Mouse (Mus musculus) kidney, adult 11 months (tissue): Measurements from ENCODE around the gene Igflr1.

Experiments used
- DNase-seq: peaks from one replicate; pipeline ENCODE4 v3.0.0; 2022

The Igflr1 gene

DNA sequence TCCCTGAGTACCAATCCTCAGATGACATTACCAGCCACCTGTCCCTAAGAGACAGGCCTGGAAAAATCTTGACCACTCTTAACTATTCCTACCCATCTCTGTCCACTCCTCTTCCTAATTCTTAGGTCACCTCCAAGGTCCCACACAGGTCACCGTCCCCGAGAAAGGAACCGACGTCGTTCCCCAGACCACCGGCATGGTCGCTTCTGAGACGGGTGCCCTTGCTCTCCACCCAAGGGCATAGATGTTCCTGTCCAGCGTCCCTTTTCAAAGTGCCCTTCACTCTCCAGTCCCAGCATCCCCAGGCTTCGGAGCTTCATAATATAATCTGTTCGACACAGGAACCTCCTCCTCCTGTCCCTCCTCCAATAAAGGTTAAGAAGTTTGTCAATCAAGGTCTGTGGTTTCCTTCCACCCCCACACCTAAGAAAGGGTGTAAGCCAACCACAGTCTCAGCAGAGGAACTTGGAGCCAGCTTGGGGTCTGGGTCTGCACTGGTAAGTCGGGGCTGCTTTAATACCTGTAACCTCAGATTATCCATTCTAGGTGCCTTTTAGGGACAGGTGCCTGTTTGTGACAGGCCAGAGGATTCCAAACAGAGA is at the start of gene Igflr1:
Gene Igflr1, plus strand, starts transcription at position 458 of the 602 bp plus-strand sequence.
- no peak for DNase-seq

DNA sequence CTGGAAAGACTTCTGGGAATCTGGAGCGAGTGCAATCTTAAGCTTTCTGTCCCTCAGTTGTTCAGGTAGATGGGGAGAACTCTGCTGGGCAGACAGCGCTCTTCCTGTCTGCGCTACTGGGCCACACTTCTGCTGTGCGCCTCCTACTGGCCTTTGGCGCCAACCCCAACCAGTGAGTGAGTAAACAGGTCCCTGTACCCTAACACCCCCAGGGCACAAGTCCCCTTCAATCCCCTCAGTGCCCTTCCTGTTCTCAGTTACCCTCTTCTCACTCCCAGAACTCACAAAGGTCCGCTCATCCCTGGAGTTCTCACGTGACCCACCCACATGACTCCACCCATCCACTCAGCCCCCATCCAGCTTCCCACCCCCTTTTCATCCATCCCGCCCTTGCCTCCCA is 46.9 kb upstream of the Igflr1 start:
- DNase-seq: no peak

DNA sequence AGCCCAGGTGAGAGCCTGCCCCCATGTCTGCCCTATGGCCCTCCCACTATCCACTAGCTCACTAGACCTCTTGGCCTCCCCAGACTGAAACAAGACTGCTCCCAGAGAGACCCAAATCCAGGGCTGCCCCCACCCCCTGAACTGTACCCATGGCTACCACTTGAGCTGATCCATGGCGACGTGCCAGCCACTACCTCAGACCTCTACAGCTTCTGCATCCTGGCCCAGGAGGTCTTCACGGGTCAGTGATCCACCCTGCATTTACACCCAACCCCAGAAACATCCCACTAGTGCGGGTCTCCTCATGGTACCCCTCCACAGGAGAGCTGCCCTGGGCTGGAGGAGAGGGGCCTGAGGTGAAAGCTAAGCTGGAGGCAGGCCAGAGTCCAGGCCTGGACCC is 44.8 kb upstream of the Igflr1 start:
- peak; percentile 36 for DNase-seq

DNA sequence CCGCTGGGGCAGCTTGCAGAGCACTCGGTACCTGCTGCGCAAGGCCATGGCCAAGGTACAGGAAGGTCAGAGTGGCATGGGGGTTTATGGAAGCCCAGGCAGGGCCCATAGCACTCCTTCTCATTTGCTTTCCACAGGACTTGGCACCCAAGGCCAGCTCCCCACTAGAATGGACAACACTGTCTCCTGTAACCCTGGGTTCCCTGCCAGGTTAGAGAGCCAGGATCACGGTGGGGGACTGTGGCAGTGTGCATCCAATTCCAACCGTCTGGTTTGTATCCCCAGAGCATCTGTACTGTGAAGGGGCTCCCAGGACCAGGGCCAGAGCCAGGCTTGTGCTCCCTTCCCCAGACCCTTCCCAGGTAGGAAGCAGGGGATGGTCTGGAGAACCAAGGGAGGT is 44.4 kb upstream of the Igflr1 start:
- DNase-seq: no peak

DNA sequence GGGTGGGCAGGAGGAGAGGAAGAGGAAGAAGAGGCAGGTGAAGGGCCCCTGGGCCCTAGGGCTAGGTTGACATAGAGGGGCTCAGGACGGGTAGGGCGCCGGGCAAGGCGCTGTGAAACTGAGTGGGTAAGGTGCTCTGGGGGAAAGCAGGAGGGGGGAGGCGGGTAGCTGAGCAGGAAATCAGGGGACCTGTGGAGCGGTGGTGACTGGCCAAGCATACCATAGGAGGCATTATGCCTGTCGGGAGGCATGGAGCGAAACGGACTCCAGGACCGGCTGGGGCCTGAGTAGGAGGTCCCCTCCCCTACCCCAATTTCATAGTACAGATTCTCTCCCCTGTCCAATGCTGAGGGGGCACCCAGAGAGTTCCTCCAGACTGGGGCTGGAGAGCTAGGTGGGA is 42.4 kb upstream of the Igflr1 start:
- no peak for DNase-seq

DNA sequence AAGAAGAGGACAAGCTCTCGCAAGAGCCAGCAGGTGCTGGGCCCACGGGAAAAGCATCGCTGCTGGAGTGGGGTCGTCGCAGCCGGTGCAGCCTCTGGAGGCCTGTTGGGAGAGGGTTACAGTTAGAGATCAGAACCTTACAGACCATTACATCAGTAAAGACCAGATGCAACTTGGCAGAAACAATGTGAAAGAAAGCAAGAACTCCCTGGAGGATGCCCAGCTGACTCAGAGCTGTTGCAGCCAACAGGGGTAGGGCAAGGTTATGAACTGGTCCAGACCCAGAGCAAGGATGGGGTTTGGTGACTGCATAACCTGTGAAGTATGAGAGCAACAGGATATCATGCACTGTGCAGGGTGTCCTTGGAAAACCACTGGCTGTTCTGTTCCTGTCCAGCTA is 40.7 kb upstream of the Igflr1 start:
- DNase-seq: no peak

DNA sequence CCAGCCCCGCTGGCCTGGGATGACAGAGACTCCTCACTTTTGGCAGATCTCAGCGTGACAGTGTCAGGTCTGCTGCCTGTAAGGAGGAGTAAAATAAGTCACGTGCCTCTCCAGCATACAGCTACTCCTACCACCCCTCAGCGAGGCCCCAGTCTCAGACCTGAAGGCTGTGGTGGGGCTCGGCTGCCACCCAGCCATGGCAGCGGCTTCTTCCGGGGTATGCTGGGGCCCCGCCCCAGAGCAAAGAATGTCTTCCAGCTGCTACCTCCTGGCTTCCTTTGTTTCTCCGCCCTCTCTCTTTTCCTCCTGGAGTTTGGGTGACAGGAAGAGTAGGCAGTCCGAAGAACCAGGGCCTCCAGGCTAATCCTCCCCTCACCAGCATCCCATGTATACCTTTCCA is 39.3 kb upstream of the Igflr1 start:
- no peak for DNase-seq

DNA sequence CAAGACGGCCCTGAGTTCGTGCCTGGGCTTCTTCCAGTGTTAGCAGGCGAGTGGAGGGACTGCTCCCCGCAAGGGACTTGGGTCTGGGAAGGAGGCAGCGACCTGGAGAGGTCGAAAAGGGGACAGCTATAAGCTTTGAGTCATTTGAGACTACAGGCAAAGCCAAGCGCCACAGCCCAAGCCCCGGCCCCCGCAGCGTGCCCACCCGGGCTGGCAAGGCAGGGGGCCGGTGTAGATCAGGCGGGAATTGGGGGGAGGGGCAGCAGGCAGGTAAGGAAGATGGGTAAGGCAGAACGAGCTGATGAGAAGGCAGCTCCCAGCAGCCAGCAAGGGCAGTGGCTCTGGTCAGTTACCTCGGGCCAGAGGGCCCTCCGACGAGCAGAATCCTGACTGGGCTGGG is 38.8 kb upstream of the Igflr1 start:
- no peak for DNase-seq

DNA sequence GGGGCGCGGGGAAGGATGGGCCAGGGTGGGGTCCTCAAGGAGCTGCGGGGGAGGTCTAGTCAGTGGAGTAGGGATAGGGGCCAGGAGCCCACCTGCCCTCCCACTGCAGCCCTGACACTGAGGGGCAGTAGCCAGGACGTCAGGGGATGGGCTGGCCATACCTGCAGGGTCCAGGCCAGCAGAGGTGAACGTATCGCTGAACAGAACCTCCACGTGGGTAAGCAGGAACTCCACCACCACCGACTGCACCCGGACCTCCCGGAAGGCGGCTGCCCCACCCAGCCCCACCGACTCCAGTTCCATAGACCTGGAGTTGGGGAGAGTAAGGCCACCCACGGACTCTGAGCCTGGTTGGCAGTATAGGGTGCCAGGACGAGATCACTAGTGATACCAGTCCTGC is 38.2 kb upstream of the Igflr1 start:
- DNase-seq: no peak

DNA sequence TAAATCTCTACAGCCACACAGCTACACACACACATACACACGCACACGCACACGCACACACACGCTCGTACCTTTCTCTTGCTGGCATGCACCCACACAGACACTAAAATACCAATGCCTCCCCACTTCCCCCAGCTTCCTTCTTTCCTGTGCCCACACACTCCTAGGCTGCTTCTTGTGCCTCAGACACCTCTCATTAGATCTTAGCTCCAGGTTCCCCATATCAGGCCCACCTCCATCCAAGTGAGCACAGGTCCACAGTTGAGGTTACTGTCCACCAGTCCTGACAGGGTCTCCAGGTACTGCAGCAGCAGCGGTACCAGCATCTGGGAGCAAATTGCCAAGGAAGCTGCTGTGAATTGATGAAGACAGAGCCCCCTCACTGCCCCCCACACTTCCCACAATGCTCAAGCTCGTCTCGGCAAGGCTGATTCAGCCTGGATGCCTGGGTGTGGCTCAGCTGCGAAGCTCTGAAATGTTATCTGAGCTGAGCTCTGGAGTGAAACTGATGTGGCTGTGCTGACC is 33.9 kb upstream of the Igflr1 start:
- no peak for DNase-seq

DNA sequence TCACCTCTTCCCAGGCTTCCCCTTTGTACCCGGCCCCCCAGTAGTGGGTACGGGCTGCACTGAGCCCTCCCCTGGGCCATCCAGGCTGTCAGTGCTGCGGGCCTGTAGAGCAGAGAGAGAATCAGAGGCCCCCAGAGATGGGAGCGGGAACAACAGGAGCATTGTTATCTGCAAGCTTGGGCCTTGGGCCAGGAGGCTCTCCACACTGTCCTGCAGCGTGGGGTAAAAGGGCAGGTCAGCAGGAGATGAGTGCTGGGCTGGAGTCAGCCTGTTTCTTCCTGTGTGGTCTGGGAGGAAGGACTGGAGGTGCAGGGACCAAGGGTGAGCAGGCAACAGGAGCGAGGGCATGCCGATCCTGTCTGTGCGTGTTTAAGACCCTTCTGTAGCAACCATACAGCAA is 32.3 kb upstream of the Igflr1 start:
- peak; percentile 74 for DNase-seq

DNA sequence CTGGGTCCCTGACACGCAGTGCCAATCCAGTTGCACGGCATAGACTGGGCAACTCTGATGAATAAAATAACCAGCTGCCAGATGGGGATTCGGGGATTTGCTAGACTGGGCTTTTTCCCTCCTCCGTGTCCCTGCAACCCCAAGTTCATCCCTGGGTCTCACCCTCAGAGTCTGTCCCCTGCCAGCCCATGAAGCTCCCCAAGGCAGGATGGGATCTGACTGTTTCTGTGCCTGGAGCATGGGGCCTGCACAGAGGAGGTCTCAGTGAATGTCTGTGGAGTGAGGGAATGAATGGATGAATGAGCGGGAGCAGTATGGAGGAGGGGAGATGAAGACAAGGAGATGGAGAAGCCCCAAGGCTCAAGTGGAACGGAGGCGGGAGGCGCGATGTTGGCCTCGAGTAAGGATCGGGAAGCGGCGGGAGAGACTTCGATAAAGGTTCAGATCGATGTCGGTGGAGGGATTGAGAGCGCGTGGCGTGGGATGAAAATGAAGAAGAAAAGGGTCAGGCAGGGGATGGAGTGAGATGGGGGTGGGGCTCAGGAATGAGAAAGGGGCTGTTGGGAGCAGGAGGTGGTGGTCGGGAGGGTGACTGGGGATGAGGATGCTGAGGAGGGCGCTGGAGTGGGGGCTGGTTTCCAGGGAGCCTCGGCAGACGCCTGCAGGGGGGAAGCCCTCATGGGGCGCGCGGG is 31.1 kb upstream of the Igflr1 start:
- no peak for DNase-seq

DNA sequence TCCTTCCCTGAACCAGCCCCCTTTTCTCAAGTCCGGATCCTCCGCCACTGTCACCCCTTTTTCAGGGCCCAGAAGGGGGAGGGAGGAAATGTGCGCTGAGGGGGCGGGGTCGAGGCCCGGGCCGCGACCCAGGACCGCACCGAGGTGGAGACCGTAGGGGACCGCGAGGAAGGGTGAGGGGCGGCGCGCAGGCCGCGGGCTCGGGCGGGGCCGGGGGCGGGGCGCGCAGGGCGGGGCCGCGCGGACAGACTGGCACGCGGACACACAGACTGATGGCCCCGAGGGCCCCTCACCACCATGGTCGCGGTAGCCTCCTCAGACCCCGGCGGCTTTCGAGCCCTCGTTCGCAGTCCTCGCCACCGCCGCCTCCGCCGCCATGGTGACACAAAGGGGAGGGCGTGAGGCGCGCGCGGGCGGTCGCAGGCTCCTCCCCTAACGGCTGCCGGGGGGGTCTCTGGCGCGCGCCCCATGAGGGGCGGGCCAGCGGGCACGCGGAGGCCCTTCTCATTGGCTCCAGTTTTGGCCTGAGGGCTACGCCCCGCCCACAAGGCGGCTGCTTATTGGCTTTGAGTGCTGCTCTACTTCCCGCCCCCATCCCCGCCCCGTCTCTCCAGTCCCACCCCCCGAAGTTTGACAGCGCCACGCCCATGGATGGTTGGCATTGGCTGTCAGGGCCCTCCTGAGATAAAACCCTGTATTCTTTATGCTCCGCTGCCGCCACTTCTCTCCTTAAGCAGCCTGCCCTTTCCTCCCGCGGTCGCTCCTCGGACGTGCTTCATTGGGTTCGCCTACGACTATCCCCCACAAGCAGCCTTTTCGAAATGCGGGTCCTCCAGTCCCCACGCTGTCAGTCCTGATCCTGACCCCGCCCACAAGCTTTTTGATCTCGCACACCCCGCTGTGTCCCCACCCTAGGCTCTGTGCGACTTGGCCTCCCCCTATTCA is 30.3 kb upstream of the Igflr1 start, which contains the start of gene Arhgap33:
Gene Arhgap33, minus strand, starts transcription at position 428 of the 945 bp plus-strand sequence.
- DNase-seq: peak; percentile 95

DNA sequence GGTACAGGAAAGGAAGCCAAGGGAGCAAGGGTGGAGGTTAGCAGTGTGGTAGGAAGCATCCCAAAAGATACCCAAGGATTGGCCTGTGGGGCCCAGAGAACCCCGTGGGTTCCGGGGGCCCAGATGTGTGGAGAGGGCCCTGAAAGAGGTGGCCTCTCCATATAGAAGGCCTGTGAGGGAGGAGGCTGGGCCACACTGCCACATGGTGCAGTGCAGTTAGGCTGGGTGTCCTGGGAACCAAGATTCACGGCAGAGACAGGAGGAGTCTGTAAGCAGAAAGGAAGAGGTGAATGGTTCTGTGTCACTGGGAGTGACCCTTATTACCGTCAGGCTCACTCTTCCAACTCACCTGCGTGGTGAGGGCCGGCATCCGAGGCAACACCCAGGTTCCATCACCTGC is 24.7 kb upstream of the Igflr1 start:
- no peak for DNase-seq

DNA sequence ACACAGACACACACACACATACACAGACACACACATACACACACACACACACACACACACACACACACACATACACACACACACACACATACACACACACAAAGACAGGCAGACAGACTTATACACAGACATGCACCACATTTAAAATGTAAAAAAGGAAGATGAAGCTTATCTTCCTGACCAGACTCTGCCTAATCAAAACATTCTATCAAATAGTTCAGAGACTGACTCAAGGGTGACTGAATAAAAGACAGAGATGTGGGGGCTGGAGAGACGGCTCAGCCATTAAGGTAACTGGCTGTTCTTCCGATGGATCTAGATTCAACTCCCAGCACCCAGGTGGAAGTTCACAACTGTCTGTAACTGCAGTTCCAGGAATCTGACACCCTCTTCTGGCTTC is 20.9 kb upstream of the Igflr1 start:
- no peak for DNase-seq

DNA sequence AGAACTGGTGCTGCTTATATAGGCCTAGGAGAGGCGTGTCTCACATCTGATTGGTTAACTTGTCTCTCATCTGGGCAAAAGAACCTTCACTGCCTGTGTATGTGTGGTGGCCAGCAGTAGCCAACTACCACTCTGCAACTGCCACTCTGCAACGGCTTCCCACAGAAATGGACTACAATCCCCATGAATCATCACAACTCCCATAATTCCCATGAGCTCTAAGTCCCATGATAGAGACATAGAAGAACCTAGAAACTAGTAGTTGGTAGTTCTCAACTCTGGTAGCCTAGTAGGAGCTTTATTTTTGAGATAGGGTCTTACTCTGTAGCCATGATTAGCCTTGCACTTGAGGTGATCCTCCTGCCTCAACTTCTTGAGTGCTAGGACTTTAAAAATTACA is 15.3 kb upstream of the Igflr1 start:
- no peak for DNase-seq

DNA sequence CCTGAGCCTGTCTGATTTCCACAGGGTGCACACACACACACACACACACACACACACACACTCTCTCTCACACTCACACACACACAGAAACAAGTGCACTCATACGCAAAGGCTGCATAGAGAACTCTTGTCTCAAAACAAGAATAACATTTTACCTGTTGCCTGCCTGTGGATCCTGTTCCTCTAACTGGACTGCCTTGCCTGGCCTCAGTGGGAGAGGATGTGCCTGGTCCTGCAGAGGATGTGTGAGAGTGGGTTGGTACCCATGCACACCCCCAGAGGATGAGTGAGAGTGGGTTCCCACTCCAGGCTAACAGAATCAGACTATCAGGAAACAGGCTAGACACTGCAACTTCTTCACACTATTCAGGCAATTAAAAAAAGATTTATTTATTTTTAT is 14.6 kb upstream of the Igflr1 start:
- DNase-seq: no peak

DNA sequence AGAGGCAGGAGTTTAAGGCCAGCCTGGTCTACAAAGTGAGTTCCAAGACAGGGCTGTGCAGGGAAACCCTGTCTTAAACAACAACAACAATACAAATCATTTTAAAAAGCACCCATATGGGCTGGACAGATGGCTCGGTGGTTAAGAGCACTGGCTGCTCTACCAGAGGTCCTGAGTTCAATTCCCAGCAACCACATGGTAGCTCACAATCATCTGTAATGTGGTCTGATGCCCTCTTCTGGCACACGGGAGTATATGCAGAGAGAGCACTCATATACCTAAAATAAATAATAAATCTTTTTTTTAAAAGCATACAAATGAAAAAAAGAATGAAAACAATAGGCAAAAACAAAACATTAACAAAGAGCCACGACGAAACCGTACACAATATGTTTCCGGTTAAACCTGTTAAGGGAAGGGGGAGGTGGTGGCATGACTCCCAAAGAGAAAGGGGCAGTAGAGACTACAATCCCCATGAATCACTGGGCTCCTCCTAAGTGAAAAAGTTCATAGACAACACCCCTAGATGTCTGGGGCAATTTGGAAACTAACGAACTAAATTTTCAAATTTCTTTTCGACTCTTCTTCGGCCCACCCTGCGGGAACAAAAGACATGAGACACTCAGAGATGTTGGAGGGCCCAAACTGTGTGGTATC is 13.7 kb upstream of the Igflr1 start:
- no peak for DNase-seq

DNA sequence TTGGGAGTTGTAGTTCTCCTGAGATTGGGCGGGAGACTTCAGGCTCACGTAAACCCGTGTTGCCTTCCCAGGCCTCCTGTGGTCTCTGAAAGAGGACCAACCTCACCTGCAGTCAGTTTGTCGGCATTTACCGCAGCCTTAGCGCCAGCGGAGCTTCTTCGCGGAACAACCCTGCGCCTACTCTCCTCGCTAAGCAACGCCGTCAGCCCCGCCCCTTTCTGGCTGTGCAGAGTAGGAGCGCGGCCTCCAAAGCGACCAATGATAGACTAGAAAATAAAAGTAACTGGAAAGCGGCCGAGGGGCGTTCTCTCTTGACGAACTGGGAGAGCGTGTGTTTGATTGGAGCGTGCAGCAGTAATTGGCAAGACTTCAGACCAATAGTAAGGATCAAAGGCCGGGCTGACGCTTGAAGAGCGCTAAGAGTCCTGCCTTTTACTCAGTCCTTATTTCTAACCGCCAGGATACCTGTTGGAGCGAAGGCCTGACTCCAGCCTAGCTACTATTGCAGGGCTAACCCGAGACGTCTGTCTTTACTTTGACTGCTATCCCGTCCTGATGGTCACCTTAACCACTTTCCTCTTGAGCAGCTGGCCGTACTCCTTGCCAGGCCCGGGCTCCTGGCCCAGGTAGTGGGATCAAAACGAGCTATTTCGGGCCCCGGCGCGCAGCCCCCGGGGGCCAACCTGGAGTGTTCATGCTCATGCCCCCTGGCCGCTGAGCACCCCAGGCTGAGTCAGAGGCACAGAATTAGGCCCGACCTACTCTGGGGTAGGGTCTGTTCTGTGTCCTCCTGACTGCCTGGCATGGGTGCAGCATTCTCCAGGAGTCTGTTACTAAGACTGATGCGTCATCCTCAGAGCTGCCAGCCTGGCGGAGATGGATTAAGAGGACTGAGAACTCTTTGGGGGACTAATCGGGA is 12.9 kb upstream of the Igflr1 start, which contains the start of the genes Hspb6 and Proser3:
Gene Hspb6, plus strand, starts transcription at position 77 of the 919 bp plus-strand sequence.
Gene Proser3, minus strand, starts transcription at position 198 of the 919 bp plus-strand sequence.
- peak; percentile 98 for DNase-seq

DNA sequence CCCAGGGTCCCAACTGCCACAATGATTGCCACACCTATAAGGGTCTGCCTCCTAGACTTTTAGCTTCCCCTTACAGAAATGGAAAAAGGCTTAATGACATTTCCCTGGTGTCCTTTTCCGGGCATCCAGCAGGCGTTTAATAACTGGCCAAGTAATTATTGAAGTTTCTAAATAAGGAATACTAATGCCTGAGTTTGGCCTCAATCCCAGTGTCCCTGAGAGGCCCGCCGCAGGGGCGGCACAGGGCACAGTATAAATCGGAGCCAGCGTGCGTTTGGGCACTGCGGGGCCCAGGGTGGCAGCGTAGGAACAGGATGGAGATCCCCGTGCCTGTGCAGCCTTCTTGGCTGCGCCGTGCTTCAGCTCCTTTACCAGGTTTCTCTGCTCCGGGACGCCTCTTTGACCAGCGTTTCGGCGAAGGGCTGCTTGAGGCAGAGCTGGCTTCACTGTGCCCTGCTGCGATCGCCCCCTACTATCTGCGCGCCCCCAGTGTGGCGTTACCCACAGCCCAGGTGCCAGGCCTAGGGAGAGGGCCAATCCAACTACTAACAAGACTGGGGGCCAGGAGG is 12.1 kb upstream of the Igflr1 start:
- peak; percentile 54 for DNase-seq
